Mouse (Mus musculus) telencephalon, adult 2 months (tissue): ENCODE data around the gene Bcap29.
"Not testable (repeated sequence)": the region's sequence is repeated elsewhere in the genome, so short reads cannot be mapped to it uniquely, and the experiment has no call there.

Experiments
- DNase-seq: peaks from one replicate; pipeline ENCODE4 v3.0.0-alpha.2; 2011; ENCODE audit warnings: low read depth, low spot score

The Bcap29 gene

DNA sequence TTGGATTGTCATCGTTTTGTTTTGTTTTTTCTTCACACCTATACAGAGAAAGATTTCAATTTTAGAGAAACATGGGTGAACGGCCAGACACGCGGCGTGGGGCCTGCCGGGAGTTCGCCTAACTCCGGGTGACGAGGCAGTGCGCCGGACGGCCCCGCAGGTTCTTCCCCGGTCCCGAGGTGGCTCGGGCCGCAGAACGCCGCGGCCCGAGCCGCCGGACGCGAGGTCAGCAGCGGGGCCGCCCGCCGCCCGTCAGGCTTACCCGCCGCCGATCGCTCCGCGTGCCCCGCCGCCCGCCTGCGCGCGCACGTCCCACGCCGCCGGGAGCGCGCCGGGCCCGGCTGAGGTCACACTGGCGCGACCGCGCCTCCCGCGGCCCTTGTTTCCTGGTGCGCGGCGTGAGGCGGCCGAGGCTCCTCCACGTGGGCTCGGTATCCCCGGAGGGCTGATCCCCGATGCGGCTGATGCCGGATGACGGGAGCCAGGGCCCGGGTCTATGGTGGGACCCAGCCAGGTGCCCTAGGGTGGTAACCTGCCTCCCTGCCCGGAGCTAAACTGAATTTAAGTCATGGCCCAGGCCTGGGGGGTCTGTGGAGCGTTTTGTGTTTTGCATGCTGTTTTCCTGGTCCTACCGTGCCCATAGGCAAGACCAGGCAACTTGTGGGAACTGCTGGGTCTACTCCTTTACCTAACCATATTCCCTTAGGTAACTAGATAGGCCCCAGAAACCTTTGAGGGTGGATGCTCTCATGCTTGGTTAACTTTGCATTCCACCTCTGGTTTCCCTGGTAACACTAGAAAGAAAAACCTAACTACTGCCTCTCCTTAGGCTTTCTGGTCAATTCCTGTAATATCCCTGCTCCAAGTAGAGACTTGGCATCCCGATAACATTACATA is at the start of gene Bcap29:
Gene Bcap29, minus strand, starts transcription at position 316 of the 897 bp plus-strand sequence.
- DNase-seq: no peak

DNA sequence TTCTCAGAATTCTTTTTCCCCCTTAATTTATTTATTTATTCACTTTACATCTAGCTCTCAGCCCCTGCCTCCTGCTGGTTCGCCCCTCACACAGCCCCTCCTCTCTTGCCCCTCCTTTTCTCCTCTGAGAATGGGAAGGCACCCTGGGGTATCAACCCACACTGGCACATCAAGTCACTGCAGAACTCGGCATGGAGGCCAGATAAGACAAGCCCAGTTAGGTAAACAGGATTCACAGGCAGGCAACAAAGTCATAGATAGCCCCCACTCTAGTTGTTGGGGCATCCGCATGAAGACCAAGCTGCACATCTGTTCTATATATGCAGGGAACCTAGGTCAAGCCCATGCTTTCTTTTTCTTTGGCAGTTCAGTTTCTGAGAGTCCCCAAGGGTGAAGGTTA is 32.7 kb upstream of the Bcap29 start:
- no peak for DNase-seq

DNA sequence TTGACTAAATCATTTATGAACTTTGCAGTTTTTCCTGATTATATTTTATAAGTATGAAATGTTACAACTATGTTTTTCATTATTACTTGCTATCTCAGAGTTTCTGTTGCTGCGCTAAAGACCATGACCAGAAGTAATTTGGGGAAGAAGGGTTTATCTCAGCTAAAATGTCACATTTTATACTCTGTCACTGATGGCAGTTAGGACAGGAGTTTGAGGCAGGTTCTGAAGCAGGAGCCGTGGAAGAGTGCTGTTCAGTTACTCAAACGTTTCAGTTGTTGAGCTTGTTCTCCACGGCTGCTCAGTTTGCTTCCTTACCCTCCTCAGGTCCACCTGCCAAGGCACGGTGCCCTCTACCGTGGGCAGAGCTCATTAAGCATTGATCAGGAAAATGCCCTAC is 31.5 kb upstream of the Bcap29 start:
- no peak for DNase-seq

DNA sequence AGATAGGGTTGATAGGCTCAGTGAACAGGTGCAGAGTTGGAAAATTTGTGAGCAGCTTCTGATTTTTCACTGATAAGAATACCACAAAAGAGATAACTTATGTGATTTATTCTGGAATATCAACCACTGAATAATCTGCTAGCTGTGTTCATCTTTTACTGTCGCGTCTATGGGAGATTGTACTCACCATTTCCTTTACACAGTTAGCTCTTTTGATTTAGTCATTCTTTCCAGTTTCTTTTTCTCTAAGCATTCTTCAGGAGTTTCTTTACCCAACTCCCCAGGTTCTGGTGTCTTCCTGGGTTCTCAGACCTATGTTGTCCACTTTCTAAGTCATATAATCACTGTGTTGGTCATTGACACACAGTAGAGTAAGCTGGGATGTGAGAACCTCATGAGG is 22.4 kb upstream of the Bcap29 start:
- DNase-seq: no peak

DNA sequence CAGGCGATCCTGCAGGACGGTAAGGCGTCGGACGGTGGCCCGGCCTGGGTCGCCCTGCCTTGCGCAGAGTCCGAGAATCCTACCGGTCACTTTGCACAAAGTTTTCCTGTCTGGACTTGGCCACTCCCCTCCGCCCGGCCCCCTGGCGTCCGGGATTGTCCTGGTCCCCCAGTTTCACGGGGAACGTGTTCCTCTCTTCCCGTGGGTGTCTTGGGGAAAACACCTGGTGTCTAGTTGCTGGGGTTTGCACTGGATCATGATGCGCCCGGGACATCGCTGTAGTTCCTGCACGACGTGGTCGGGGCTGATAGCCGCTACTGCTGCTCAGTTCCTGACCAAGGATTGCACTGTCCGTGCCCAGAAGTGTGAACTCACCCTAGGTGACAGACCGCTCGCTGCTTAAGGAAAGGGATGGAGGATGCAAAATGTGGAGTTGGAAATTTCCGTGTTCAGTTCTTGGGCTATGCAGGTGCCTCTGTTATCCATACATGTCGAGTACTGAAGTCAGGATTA is 20.6 kb upstream of the Bcap29 start:
- DNase-seq: no peak

DNA sequence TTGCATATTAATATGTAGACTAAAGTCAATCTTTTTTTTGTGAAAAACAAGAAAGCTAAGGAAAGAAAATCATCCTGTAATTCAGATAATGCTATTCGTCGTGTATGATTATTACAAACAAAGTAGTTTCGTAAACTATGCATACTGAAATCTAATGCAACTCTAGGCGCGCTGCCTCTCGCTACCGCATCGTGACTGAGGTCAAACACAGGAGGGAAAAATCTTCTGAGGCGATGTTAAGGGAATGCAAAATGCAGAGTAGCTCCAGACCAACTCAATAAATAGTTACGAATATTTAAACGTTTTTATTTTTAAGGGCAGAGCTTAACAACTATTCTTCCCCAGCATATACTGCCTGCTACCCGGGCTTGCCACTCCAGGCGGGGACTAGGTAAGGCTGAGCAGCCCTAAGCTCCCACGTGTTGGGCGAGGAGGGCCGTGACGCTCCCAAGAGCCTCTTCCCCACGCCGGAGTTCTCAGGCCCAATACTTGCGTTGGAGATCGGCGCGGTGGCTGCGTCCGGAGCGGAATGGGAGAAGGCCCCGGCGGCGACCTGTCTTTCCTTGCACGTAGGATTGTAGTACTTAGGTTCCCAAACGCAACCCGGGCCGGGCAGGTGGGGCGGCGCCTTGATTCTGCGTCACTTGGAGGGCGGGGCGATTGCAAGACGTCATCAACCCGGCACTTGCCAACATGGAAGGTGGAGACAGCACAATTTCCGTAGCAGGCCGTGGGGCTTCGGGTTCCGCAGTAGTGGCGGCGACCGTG is 19.9 kb upstream of the Bcap29 start, which contains the start of the genes Dus4l and Cog5:
Gene Dus4l, minus strand, starts transcription at position 630 of the 768 bp plus-strand sequence.
Gene Cog5, plus strand, starts transcription at position 673 of the 768 bp plus-strand sequence.
- DNase-seq: peak; percentile 85

DNA sequence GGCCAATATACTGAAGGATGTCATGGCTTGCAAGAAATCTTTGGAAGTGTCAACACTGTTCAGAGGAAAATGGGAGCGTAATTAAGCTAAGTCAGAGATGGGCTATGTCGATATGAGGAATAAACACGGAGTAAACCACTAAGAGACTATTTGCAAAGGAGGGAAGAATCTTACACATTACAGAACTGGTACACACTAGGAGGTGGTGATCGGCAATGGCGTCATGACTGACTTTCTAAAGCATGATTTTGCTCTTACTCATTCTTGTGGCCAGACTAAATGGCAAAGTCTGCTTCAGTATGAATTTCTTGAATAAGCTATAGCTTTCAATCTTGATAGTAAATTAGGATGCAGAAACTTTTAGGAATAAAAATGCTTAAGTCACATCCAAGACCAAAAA is 19.2 kb upstream of the Bcap29 start:
- DNase-seq: no peak

DNA sequence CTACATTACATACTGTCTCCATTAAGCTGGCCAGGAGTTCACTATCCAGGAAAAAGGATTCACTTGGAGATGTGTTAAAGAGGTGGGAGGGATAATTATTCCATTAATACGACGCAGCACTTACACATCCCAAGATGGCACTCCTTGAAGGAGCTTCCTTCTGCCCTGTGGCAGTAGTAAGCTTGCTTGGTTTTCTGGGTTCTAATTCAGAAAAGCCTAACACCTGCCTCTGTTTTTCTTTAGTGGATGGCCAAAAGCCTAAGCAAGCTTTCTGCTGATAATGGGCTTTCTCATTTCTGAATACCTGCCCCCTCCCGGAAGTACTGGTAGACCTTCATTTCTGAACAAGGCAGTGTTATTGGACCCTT is 766 bp upstream of the Bcap29 start:
- DNase-seq: no peak

DNA sequence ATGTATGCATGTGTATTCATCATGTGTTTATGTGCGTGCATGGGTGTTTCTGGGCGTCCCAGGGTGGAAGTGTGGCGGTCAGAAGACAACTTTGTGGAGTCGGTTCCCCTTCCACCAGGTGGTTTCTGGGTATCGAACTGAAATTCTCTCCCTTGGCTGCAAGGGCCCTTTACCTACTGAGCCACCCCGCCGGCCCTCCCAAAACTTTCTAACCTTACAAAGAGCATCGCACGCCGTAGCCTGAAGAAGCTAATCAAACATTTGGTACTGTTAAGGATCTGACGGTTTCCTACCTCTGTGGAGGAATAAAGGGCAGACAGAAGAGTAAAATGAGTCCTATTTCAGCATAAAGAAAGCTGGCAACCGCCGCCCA is 502 bp downstream of the Bcap29 start:
- DNase-seq: no peak

DNA sequence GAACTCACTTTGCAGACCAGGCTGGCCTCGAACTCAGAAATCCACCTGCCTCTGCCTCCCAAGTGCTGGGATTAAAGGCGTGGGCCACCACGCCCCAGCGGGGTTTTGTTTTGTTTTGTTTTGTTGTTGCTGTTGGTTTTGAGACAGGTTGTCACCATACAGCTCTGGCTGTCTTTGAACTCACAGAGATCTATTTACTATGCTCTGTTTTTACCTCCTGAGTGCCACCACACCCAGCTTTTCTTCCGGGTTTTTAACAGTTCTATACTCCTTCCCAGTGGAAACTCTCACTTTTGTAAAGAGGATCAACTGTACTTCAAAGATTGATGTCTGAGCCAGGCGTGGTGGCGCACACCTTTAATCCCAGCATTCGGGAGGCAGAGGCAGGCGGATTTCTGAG is 6.1 kb downstream of the Bcap29 start:
- DNase-seq: not testable (repeated sequence)

DNA sequence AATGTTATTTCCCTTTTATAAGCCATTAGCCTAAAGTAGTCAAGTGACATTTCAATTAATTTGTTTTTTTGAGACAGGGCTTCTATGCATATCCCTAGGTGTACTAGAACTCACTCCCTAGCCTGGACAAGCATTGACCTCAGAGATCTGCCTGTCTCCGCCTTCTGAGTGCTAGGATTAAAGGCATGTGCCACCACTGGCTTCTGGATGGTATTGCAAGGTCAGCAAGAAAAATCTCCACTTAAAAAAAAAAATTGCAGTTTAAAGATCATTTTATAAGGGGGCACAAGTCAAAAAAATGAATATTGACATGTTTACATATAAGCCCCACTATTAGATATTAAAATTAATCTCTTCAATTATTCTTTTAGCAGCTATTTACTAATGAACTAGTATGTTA is 9.4 kb downstream of the Bcap29 start:
- DNase-seq: no peak

DNA sequence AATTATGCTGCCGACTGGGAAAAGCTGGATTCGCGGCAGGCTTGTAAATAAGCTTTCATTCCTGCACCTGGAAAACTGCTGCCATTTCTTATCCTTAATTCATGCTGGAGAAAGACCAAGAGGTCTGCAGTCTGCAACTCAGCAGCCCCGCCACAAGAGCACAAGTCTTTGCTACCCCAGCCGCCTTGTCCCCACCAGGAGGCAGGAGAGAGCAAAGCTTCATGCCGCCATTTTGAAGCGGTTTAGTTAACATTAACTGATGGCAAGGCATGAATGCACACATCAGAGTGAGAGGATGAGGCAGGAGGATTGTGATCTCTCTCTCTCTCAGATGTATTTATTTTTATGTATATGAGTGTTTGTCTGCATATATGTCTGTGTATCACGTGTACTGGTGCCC is 14.4 kb downstream of the Bcap29 start:
- no peak for DNase-seq

DNA sequence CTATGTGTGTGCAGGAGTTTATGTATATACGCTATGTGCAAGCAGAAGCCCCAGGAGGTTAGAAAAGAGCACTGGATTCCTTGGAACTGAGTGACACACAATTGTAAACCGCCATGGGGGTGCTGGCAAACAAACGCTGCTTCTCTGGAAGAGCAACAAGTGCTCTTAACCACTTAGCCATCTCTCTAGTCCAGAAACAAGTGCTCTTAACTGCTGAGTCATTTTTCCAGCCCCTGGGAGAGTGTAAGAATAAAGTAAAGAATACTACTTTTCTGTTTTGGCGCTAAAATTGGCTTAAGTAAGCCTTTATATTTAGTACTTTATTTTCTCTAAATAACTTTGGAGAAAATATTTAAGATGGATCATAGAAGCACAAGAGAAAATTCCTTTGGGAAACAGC is 21.1 kb downstream of the Bcap29 start:
- no peak for DNase-seq

DNA sequence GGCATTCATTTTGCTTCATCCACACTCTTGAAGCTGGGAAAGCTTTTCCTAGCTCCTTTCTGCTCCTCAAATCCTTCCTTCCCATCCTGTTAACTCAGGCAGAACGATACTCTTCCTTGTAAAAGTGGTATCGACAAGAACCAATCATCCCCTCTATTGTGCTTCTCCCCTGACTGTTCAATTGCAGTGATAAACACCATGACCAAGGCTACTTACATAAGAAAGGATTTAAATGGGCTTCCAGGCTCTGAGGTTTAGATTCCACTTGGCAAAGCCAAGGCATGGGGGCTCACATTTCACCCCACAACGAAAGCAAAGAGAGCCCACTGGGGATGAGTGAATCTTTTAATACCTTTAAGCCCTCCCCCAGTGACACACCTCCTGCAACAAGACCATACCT is 26.3 kb downstream of the Bcap29 start:
- no peak for DNase-seq

DNA sequence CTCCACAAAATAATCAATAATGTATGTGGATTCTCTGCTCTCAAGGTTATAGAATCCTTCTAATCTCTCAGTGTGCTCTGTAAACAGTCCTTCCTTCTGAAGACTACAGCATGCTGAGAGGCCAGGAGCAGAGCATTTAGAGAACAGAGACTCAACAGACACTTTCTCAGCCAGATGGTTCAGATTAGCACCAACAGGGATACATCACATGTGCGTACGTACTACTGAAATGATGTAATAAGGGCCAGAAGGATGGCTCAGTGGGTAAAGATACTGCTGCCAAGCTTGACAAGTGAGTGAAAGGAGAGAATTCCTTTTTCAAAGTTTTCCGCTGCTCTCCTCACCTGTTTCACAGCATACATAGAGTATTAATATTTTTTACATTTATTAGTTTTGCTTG is 29.6 kb downstream of the Bcap29 start:
- DNase-seq: no peak

DNA sequence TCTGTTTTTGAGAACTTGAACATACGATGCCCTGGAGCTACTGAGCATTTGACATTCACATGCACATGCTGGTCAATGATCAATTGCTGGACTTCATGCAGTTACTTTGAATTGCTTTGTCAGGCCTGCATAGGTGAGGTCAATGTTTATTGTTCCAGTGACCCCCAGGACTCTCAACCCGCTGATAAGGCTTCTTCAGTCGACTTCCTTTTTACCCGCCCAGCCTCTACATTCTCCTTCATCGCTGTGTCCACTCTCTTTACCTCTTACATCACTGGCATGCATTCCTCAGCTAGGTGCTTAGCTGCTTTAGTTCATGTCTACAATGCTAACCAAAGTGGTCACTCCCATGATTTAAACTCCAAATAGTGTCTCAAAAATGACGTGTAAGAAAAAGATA is 30.9 kb downstream of the Bcap29 start:
- DNase-seq: no peak

DNA sequence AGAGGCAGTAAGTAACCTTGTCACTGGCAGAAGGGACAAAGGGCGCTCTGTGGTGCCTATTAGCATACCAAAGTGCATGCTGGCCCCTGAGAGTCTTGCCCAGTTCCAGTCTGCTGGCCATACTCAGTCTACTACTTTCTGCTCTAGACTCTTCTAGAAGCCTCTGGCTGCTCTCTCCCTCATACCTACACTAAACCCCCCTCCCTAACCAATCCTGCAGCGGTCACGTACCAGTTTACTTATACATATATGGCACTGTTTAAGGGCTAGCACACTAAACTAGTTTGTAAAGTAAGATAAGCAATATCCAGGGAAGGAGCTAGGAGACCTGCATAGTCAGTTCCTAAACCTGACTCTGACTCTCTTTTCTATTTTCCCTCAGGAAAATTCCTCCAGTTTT is 40.2 kb downstream of the Bcap29 start:
- DNase-seq: no peak

DNA sequence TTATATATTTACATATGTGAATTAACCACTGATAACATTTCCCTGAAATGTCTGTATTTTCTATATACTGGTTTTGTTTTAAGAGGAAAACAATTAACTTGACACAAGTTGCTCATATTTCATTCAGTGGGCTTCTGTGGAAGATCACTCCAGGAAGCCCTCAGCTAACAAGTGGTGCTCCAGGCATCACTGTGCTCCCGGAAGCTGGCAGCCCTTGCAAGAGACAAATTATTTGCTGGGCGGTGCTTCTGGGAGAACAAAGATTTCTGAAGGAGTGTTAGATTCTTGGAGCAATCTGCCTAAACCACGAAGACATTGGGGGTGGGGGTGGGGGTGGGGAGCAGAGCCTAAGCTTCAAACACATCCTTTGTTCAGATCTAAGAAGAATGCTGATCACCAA is 42.4 kb downstream of the Bcap29 start:
- no peak for DNase-seq

DNA sequence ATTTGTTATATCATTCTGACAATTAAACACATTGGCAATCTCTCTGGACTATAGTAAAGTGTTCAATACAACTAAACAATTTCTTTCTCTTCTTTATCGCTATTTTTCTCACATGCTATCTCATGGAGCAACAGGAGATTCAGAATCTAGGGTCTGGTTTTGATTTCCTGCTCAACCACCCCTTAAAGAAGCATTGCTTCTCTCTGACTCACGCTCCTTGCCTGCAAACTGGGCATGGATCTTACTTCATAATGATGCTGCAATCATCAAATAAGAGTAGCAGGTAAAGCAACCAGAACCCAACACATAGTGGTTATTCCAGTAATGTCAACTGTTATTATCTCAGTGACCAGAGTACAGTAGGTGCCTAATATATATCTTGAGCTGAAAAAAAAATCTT is 50.7 kb downstream of the Bcap29 start:
- DNase-seq: no peak

DNA sequence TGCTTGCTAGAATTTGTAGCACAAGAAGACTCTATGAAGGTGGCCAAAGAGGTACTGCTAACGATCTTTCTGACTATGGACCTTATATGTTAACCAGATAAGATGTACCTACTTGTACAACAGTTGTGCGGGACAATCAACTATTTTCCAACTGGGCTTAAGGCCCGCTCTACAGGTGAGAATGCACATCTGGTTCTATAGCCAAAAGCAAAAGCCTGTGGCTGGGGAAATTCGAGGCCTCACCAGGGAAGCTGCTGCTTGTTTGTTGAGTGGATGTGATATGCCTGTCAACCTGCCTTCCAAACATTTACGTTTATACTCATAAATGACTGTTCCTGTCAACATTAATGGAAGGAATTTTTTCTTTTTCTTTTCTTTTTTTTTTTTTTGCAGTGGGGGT is 52.4 kb downstream of the Bcap29 start:
- DNase-seq: no peak

DNA sequence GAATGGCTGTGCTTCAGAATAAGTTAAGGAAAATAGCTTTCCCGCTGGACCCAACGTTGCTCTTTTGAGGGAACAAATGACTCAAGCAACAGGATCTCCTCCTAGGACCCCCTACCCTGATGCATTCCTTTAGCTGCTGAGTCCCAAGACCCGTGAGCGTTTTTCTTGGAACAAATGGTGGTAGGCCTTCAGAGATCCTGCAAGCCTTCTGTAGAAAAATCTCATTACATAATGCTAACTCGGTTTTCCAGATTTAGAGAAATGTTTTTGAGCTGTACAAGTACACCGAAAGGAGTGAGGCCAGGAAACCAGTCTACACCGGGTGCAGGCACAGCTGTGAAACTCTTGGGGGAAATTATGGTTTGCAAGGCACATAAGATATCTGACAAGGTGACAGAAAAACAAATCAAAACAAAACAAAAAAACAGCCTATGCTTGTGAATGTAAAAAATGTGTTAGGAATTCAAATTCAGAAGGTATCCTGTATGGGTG is 53.1 kb downstream of the Bcap29 start:
- DNase-seq: peak; percentile 73

DNA sequence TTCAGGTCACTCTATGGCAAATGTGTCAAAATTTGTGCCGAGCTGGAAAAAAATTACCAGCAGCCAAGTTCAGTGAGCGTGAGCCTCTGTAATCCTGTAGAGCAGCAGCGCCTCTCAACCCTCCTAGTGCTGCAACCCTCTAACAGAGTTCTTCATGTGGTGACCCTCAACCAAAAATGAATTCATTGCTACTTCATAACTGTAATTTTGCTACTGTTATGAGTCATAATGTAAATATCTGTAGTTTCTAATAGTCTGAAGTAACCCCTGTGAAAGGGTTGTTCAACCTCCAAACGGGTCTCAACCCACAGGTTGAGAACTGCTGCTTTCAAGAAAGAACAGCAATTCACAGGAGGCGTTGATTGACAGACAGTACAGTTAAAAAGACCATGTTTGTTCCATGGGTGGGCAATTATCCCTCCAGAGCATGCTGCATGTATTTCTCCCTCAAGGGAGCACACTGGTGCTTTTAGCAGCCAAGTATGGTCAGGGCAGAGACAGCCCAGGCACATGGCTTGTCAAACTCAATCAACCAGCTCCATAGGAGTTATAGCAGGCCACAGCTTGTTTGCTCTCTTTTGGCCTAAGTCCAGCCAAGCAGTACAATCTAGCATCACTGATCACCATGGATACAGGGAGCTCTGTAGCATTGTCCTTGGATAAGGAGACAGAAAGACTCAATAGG is 53.7 kb downstream of the Bcap29 start:
- peak; percentile 55 for DNase-seq
